Mouse (Mus musculus) CD4-positive naive resting alpha-beta T cell, adult 76 days (primary cell): ENCODE measurements around the gene Pgm2. TPM values are rescaled to one million over a fixed set of nuclear protein-coding genes. Genes with fewer than 3 reads are reported as not detected.

ENCODE experiments used
- total RNA-seq: library from RNA; stranded (reverse); gene quantifications from one replicate; pipeline ENCODE4 v1.2.4, GENCODE M21; 2023

Gene Pgm2
- total RNA-seq, result 24.5 TPM

GRCm38 (mm10) chr5:64092748-64093292 is at the start of gene Pgm2:
TSS of gene Pgm2 (plus strand) at chr5:64092950.

GRCm38 (mm10) chr5:64155861-64156550 is 63.3 kb downstream of the Pgm2 start, which contains the start of gene Tbc1d1:
TSS of gene Tbc1d1 (plus strand) at chr5:64156305.

Other genes starting within 250 kb of the Pgm2 start
- 39.3 TPM for gene Rell1, start 124.1 kb upstream of the Pgm2 start, total RNA-seq
- gene Tbc1d1, start 63.4 kb downstream of the Pgm2 start, total RNA-seq, result 93.1 TPM